Mouse (Mus musculus) layer of hippocampus, postnatal 36 days (tissue): ENCODE measurements around the gene Map3k7cl. TPM values are rescaled to one million over a fixed set of nuclear protein-coding genes. Genes with fewer than 3 reads are reported as not detected.

Experiments used
- DNase-seq, 2 experiments: peaks; one replicate each; pipeline ENCODE4 v3.0.0; 2022
- total RNA-seq, 2 experiments: library from RNA; stranded (reverse); gene quantifications; 2 replicates each; pipeline ENCODE4 v1.2.3; 2021

Map3k7cl gene
- total RNA-seq, result under 1 TPM; 0.27 to 0.83 TPM

GRCm38 (mm10) chr16:87552907-87553691, at the start of gene Map3k7cl:
Gene Map3k7cl (plus strand): TSS chr16:87553330.
- DNase-seq, result no peak

- DNase-seq, result no peak
These were observed 41.4 kb upstream of the Map3k7cl start for GRCm38 (mm10) chr16:87511706-87512105.

GRCm38 (mm10) chr16:87512331-87512730, 40.8 kb upstream of the Map3k7cl start:
- DNase-seq, result no peak

GRCm38 (mm10) chr16:87524228-87524627, 28.9 kb upstream of the Map3k7cl start:
- no peak for DNase-seq

GRCm38 (mm10) chr16:87527553-87528249, 25.4 kb upstream of the Map3k7cl start:
- no peak for DNase-seq

- DNase-seq, result no peak
These were observed 24.4 kb upstream of the Map3k7cl start for GRCm38 (mm10) chr16:87528755-87529154.

GRCm38 (mm10) chr16:87548348-87548747, 4.8 kb upstream of the Map3k7cl start:
- no peak for DNase-seq

GRCm38 (mm10) chr16:87556320-87556719, 3.2 kb downstream of the Map3k7cl start:
- no peak for DNase-seq

GRCm38 (mm10) chr16:87561501-87561900, 8.4 kb downstream of the Map3k7cl start:
- no peak for DNase-seq

- no peak for DNase-seq
These were observed 10.4 kb downstream of the Map3k7cl start for GRCm38 (mm10) chr16:87563524-87563923.

- no peak for DNase-seq
These were observed 11.4 kb downstream of the Map3k7cl start for GRCm38 (mm10) chr16:87564564-87564963.

- peak; percentile 60 to 64 for DNase-seq
These were observed 14.4 kb downstream of the Map3k7cl start for GRCm38 (mm10) chr16:87567572-87567971.

- no peak for DNase-seq
These were observed 15.1 kb downstream of the Map3k7cl start for GRCm38 (mm10) chr16:87568241-87568640.

GRCm38 (mm10) chr16:87569576-87570105, 16.5 kb downstream of the Map3k7cl start:
- DNase-seq, result no peak

GRCm38 (mm10) chr16:87570334-87570733, 17.2 kb downstream of the Map3k7cl start:
- DNase-seq, result no peak

- DNase-seq, result no peak
These were observed 20.3 kb downstream of the Map3k7cl start for GRCm38 (mm10) chr16:87573409-87573808.

GRCm38 (mm10) chr16:87574160-87574559, 21.0 kb downstream of the Map3k7cl start:
- DNase-seq, result no peak

GRCm38 (mm10) chr16:87575600-87575999, 22.5 kb downstream of the Map3k7cl start:
- DNase-seq, result no peak

- no peak for DNase-seq
These were observed 25.8 kb downstream of the Map3k7cl start for GRCm38 (mm10) chr16:87578881-87579280.

GRCm38 (mm10) chr16:87579462-87579861, 26.3 kb downstream of the Map3k7cl start:
- no peak for DNase-seq

GRCm38 (mm10) chr16:87582776-87583175, 29.6 kb downstream of the Map3k7cl start:
- DNase-seq, result no peak

GRCm38 (mm10) chr16:87584618-87585017, 31.5 kb downstream of the Map3k7cl start:
- no peak for DNase-seq

- DNase-seq, result no peak
These were observed 32.6 kb downstream of the Map3k7cl start for GRCm38 (mm10) chr16:87585548-87586262.
